Mouse (Mus musculus): ENCODE results near the gene Thoc2. TPM values are rescaled to one million over a fixed set of nuclear protein-coding genes. Genes with fewer than 3 reads are reported as not detected.

Gene Thoc2
- 100 to 1,000 TPM; 101 to 109 TPM for total RNA-seq (2023)

DNA sequence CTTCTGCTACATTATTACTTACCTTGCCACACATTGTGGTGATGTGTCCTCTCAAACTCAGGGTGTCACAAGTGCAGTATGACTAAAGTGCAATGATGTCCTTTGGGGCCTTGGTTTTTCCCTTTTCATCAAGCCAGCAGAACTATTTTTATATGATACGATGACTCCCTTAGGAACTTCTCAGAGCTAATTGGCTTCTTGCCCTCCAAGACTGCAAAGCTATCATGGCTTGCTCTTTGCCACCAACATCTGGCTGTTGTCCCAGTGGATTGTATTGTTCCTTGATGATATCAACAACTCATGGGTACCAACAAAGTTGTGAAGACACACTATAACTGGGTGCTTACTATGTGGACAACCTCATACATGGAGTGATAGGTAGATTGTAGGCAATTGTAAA, at the start of gene Thoc2:
TSS of gene Thoc2 (minus strand) at position 101 of the 400 bp plus-strand sequence.

Other genes starting within 250 kb of the Thoc2 start
- gene Xiap, start 139.0 kb upstream of the Thoc2 start, total RNA-seq (2023), result 10 to 100 TPM; 58.1 to 61.0 TPM
- gene Stag2, start 228.6 kb upstream of the Thoc2 start, total RNA-seq (2023), result 100 to 1,000 TPM; 132 to 141 TPM